Mouse (Mus musculus): ENCODE data around the gene Myom1.

Gene Myom1

DNA sequence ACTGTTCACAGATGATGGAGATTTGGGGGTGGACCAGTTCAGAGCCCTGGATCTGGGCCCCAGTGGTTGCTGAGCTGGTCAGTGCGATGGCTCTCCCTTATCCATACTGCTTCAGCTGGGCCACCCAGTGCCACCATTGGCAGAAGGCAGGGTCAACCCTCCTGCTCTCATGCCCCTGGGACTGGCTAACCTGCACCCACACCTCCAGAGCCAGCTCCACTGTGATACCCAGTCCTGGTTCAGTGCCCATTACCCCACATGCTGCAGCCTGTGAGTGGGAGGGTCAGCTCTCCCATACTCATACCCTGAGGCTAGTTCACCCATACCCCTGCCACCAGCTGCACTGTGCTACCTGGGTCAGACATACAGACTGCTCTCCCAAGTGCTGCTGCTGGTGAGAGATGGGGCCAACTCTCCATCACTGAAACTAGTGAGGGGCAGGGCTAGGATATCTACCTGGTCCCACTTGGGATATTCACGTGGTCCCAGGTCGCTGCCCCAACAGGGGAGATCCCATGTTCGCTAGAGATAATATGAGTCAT is 15.1 kb downstream of the Myom1 start:
- DNase-seq (ENCODE audit: low spot score in 2 of 2), result no peak

GRCm38 (mm10) chr17:71018151-71018550 is 15.7 kb downstream of the Myom1 start:
- no peak for DNase-seq (ENCODE audit: low spot score in 2 of 2)

DNA sequence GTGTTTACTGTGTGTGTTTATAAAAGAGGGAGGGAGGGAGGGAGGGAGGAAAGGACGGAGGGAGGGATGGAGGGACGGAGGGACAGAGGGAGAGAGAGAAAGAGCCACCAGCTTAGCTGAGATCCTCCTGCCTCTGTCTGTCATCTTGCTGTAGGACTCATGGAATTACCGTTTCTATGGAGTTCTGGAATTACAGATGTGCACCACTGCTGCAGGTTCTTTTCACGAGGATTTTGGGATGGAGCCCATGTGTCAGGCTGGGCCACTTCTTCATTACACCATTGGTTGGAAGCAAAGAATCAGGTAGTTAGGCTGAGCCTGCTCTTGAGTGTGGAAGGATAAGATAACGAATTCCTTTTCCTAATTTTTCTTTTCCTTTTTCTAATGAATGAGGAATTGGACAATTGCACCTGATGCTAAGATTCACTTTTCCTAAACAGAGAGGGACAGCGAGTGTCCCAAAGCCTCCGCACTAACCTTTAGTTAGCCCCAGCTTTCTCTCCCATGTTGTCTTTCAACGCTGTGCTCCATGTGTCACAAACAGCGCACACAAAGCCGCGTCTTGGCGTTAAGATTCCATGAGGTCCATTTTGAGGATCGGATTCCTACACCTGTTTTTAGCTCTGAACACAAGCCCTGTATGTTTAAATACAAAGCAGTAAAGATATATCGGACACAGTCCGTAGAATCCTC is 16.3 kb downstream of the Myom1 start:
- DNase-seq (ENCODE audit: low spot score in 2 of 2), result no peak

GRCm38 (mm10) chr17:71019309-71019655 is 16.8 kb downstream of the Myom1 start:
- no peak for DNase-seq (ENCODE audit: low spot score in 2 of 2)

- no peak for DNase-seq (ENCODE audit: low spot score in 2 of 2)
Measured at GRCm38 (mm10) chr17:71019860-71020259, 17.4 kb downstream of the Myom1 start.

- no peak for DNase-seq (ENCODE audit: low spot score in 2 of 2)
Measured at GRCm38 (mm10) chr17:71022841-71023240, 20.4 kb downstream of the Myom1 start.

- no peak for DNase-seq (ENCODE audit: low spot score in 2 of 2)
Measured at GRCm38 (mm10) chr17:71024071-71024470, 21.6 kb downstream of the Myom1 start.

GRCm38 (mm10) chr17:71025922-71026321 is 23.5 kb downstream of the Myom1 start:
- DNase-seq (ENCODE audit: low spot score in 2 of 2), result no peak

DNA sequence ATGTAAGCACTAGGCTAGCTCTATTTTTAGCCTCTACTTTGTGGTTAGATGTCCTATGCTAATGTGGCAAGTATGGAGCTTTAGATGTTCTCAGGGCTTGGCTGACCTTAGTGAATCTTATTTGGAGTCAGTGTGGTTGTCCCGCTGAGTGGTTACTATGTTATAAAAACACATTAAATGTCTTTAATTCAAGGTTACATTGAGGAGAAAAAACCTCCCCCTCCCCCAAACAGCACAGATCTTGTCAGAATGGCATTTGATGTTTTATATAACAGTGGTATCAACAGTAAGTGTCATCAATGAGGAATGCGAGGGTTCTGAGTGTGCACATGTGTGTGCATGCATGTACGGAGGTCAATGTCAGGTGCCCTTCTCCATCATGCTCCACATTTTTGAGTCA is 24.8 kb downstream of the Myom1 start:
- no peak for DNase-seq (ENCODE audit: low spot score in 2 of 2)

DNA sequence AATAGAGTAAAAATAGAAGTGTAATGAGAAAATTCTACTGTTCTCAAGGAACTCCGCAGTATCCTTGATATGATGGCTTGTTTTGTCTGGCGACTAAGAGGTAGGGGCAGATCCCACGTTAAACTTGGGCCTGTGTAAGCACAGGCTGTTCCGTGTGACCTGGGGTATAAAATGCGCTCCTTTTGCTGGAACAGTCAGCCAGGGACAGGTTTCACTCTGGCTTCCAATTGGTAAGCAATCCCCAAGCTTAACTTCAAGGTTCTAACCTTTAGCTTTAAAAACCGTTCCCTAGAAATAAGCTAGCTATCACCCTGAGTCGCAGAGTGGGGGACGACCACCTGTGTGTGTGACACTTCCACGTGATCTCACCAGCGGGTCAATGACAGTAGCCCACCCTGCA is 30.3 kb downstream of the Myom1 start:
- DNase-seq (ENCODE audit: low spot score in 2 of 2), result no peak

DNA sequence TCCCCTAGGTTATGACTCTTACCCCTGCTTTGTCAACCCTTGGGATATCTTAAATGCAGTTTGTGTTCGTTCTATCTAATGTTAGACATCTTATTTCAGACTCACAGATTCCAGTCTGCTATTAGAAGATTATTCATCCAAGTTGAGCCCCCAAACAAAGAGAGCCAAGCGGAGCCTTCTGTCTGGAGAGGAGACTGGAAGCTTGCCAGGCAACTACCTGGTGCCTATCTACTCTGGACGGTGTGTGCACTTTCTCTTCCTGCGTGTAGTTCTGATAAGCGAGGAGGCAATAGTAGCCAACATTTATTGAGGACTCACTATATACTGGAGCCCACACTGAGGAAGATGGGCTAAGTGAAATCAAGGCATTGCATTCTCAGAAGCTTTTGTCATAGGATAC is 32.0 kb downstream of the Myom1 start:
- no peak for DNase-seq (ENCODE audit: low spot score in 2 of 2)

DNA sequence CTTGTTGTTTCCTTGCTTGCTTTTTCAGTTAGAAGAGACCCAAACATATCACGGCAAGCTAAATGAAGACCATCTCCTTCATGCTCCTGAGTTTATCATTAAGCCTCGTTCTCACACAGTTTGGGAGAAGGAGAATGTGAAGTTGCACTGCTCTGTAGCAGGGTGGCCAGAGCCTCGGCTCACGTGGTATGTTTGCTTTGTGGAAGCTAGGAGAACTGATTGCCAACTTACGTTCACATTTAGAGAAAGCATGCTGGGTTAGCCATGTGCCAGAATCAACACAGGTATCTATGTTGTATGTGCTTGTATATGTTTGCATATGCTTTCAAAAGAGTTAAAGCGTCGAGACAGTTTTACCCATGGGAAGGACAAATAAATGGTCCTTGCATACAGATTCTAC is 34.8 kb downstream of the Myom1 start:
- no peak for DNase-seq (ENCODE audit: low spot score in 2 of 2)

DNA sequence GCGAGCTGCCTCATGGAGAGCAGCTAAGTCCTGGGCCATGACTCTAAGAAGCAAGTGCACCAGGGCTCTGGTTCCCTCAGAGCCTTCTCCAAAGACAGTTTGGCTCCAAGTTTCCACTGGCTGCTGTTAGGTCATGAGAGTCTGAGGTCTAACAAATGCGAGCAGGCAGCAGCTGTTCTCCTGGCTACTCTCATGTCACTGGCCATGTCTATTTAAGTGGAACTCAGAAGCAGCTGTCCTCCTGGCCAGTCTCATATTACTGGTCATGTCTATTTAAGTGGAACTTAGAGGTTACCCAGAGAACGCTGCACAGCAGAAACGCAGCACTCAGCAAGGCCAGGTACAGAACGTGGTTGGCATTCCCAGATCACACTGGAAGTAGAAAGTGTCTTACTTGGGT is 36.4 kb downstream of the Myom1 start:
- DNase-seq (ENCODE audit: low spot score in 2 of 2), result no peak

DNA sequence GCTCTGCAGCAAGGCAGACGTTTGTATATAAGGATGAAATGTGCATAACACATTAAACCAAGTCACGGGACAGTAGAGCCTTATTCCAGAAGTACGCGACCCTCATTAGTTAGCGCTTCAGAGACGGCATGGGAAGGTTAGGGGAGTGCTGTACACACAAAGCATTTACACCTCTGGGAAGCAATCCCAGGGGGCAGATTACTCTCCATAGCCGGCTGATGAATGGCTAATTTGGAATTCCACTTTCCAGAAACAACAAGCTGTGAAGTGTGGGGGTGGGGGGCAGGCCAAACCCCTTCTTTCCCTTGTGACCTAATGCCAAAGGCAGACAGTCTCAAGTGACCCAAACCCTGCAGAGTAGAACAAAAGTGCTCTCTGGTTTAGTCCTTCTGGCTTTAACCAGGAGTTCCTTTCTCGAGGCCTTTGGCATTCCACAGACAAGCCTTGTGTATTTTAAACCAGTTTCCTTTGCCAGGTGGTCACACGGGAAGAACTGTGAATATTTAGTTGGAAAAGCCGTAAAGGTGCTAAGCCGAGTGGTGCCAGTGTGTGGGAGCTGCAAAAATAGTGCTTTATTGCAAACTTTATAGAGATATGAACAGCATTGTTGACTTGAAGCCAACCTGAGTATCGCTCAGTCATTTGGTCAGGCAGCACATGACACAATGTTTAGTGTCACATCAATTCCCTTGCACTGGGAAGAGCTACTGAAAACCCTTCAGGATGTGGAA is 37.6 kb downstream of the Myom1 start:
- peak in 1 of 2 experiments; percentile 8 for DNase-seq (ENCODE audit: low spot score in 2 of 2)

GRCm38 (mm10) chr17:71040582-71040880 is 38.1 kb downstream of the Myom1 start:
- no peak for DNase-seq (ENCODE audit: low spot score in 2 of 2)

DNA sequence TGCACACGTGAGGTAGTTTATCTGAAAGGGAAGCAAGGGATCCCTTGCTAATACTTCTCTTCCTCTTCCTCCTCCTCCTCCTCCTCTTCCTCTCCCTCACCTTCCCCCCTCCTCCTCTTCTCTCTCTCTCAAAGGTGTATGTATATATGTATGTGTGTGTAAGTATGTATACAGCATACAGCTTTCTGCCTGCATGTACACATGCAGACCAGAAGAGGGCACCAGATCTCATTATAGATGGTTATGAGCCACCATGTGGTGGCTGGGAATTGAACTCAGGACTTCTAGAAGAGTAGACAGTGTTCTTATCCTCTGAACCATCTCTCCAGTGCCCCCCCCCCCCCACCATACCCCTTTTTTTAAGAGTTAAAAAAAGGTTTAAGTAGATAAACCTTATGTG is 40.2 kb downstream of the Myom1 start:
- DNase-seq (ENCODE audit: low spot score in 2 of 2), result no peak

- no peak for DNase-seq (ENCODE audit: low spot score in 2 of 2)
Measured at GRCm38 (mm10) chr17:71045591-71045990, 43.2 kb downstream of the Myom1 start.

DNA sequence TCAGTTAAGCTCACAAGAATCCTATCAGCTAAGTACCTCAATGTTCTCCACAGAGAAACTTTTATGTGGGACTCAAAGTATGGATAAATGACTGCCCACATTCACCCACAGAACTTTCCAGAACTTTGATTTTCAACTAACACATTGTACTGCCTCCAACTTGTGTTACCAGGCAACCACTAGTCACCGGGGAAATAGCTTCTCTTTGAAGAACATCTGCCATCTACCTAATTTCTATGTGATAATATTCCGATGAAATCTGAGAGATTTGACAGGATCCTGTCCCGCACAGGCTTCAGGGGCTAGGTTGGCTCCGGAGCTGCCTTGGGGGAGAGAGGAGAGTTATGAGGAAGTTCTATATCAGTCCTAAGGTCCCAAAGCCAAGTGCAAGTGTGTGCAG is 44.4 kb downstream of the Myom1 start:
- no peak for DNase-seq (ENCODE audit: low spot score in 2 of 2)

DNA sequence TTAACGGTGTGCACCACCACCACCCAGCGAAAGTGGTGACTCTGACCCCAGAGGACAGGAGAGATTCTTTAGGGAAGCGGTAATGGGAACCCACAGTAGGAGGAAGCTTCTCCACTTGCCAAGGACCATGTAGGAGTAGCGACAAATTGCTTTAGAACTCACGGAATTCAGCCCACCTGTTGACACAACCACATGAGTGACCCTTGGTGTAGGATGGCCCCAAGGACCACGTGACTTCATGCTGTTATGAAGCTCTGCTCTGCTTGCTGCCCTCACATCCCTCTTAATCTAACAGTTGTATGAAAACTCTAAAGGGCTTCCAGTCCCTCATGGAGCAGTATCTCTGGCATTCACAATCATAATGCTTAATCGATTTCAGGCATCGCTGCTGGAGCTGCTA is 46.9 kb downstream of the Myom1 start:
- no peak for DNase-seq (ENCODE audit: low spot score in 2 of 2)

DNA sequence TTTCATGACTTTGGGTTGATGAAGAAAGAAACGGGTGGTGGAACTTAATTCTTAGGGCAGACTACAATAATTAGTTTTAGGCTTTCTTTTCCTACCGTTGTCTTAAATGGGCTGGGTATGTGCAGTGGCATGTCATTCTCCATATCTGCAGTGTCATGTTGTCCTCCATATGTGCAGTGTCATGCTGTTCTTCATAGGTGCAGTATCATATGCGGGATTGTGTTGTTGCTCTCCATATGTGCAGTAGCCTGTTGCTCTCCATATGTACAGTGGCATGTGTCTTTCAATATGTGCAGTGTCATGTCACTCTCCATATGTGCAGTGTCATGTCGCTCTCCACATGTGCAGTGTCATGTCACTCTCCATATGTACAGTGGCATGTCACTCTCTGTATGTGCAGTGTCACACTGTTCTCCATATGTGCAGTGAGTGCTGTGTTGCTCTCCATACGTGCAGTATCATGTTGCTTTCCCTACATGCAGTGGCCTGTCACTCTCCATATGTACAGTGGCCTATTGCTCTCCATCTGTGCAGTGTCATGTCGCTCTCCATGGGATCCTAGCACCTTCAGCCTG is 50.8 kb downstream of the Myom1 start:
- no peak for DNase-seq (ENCODE audit: low spot score in 2 of 2)

- no peak for DNase-seq (ENCODE audit: low spot score in 2 of 2)
Measured at GRCm38 (mm10) chr17:71055203-71055894, 52.9 kb downstream of the Myom1 start.

DNA sequence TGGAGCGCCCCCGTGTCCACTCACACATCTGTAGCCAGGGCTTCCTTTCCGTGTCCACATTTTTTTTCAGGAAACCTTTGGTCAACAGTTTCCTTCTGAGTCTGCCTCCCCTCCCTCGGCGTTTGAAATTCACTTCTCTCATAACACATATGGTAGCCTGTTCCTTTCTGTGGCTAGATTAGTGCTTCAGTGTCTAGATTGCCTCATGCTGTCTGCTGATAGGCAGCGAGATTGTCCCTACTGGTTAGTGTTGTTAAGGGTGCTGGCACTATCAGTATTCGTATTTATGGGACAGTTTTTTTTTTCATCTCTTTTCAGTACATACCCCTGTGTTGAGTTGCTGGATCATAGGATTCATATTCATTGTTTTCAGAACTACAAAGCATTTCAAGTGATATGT is 54.0 kb downstream of the Myom1 start:
- no peak for DNase-seq (ENCODE audit: low spot score in 2 of 2)

DNA sequence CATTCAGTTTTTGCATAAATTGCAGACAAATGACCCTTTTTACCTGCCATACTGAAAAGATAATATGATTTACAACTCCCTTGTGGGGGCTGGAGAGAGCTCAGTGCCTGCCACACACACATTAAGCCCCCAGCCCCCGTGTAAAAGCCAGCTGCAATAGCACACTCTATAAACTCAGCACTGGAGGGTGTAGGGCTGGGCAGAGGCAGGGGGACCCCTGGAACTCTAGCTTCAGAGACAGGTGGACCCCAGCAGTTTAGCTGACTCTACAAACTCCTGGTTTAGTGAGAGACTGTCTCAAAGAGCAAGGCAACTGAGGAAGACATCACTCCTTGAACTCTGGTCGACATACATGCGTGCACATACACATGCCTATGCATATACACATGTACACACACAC is 55.3 kb downstream of the Myom1 start:
- no peak for DNase-seq (ENCODE audit: low spot score in 2 of 2)
